Mouse (Mus musculus) thymus, postnatal 25 days (tissue): Measurements from ENCODE around the gene Qsox1.

ENCODE experiments used
- DNase-seq: peaks from one replicate; pipeline ENCODE4 v3.0.0; 2022

Gene Qsox1

GRCm38 (mm10) chr1:155742411-155743363 lies 70.0 kb downstream of the Qsox1 start:
- no peak for DNase-seq

- peak; percentile 21 for DNase-seq
These were observed 70.7 kb downstream of the Qsox1 start for GRCm38 (mm10) chr1:155741988-155742387.

- DNase-seq, result no peak
These were observed 71.2 kb downstream of the Qsox1 start for GRCm38 (mm10) chr1:155741378-155741945.

- DNase-seq, result no peak
These were observed 71.9 kb downstream of the Qsox1 start for GRCm38 (mm10) chr1:155740622-155741377.

- no peak for DNase-seq
These were observed 74.8 kb downstream of the Qsox1 start for GRCm38 (mm10) chr1:155737809-155738383.

GRCm38 (mm10) chr1:155737017-155737808 lies 75.5 kb downstream of the Qsox1 start:
- DNase-seq, result no peak

- no peak for DNase-seq
These were observed 76.4 kb downstream of the Qsox1 start for GRCm38 (mm10) chr1:155736096-155736825.

- no peak for DNase-seq
These were observed 81.5 kb downstream of the Qsox1 start for GRCm38 (mm10) chr1:155731156-155731555.

- DNase-seq, result no peak
These were observed 83.4 kb downstream of the Qsox1 start for GRCm38 (mm10) chr1:155729113-155729795.

GRCm38 (mm10) chr1:155727830-155728229 lies 84.9 kb downstream of the Qsox1 start:
- no peak for DNase-seq
